Mouse (Mus musculus) neural tube, embryonic 14.5 days (tissue): ENCODE results near the gene Map2k7. TPM values are rescaled to one million over a fixed set of nuclear protein-coding genes. Genes with fewer than 3 reads are reported as not detected.
A peak's percentile ranks its signal among the peaks of the same experiment; 100 is the strongest.

Experiments used
- ATAC-seq: fragments of 200-750 bp; cut with Nextera tagmentation; 2 replicates; pipeline ENCODE4 v1.8.0; 2017; ENCODE audit warnings: low read depth, mild to moderate bottlenecking, moderate TSS enrichment, moderate library complexity
- H3K27ac ChIP-seq: fragments of 300-500 bp; sonication (generic); 2 replicates; pipeline ENCODE4 v1.5.1; 2014; ENCODE audit warnings: low read depth, mild to moderate bottlenecking, control low read depth, low read length, moderate library complexity, mixed read lengths
- H3K27me3 ChIP-seq: fragments of 300-500 bp; sonication (generic); 2 replicates; pipeline ENCODE4 v1.6.1; 2014; ENCODE audit warnings: low read length; ENCODE audit not compliant: control insufficient read depth, insufficient read depth
- H3K36me3 ChIP-seq: fragments of 300-500 bp; sonication (generic); 2 replicates; pipeline ENCODE4 v1.6.1; 2014; ENCODE audit warnings: low read length, mixed read lengths; ENCODE audit not compliant: control insufficient read depth, insufficient read depth
- H3K4me1 ChIP-seq: fragments of 300-500 bp; sonication (generic); 2 replicates; pipeline ENCODE4 v1.6.1; 2014; ENCODE audit warnings: low read length; ENCODE audit not compliant: control insufficient read depth, insufficient read depth
- H3K4me2 ChIP-seq: fragments of 300-500 bp; sonication (generic); 2 replicates; pipeline ENCODE4 v1.6.1; 2014; ENCODE audit warnings: mild to moderate bottlenecking, low read depth, low read length, control low read depth
- H3K4me3 ChIP-seq: fragments of 300-500 bp; sonication (generic); 2 replicates; pipeline ENCODE4 v1.5.1; 2014; ENCODE audit warnings: low read depth, low read length, control low read depth, mixed read lengths
- H3K9ac ChIP-seq: fragments of 300-500 bp; sonication (generic); replicated peaks from 2 replicates; pipeline ENCODE4 v1.6.1; 2014; ENCODE audit warnings: low read depth, mild to moderate bottlenecking, control low read depth, low read length, mixed read lengths
- H3K9me3 ChIP-seq: fragments of 300-500 bp; sonication (generic); 2 replicates; pipeline ENCODE4 v1.6.1; 2016; ENCODE audit warnings: low read length; ENCODE audit not compliant: control insufficient read depth
- WGBS: fragments of 180-500 bp; shearing (Covaris S2); extraction: QIAGEN DNeasy Blood & Tissue Kit; methylation state at CpG from one replicate; pipeline ENCODE4 v1.1.7; 2014; 5-methylcytosine and 5-hydroxymethylcytosine counted together
- polyA plus RNA-seq: library from polyadenylated mRNA; unstranded; fragments of >200 nt; fragmentation: Nextera tagmentation; extraction: Ambion mirVana; gene quantifications from 2 replicates; pipeline ENCODE4 v1.2.1, GENCODE M21; 2014

Gene Map2k7
- polyA plus RNA-seq, 1 experiment from 2014 or later, result 22.1 TPM

- Histone ChIP-seq H3K27ac (peak within 1 kb of the TSS; percentile 94), H3K4me2 (peak within 1 kb of the TSS; percentile 94), H3K9ac (peak within 1 kb of the TSS; percentile 95), H3K36me3 (peaks cover 11% of the 10 kb centered on the region; the same call in 1 of the 2 replicates), H3K4me1 (peaks cover 33% of the 10 kb centered on the region), H3K9me3 (no peaks in the 10 kb centered on the region), H3K4me3 (peak within 1 kb of the TSS; percentile 73), H3K27me3 (no peaks in the 10 kb centered on the region)
- peak; percentile 92 for ATAC-seq
- WGBS, result under 1% methylated on average over 44 of the region's 44 CpGs
Observed at GRCm38 (mm10) chr8:4216791-4217621, 21.5 kb upstream of the Map2k7 start, which contains the start of gene Prr36. Gene Prr36, minus strand, starts transcription at chr8:4217459.

DNA sequence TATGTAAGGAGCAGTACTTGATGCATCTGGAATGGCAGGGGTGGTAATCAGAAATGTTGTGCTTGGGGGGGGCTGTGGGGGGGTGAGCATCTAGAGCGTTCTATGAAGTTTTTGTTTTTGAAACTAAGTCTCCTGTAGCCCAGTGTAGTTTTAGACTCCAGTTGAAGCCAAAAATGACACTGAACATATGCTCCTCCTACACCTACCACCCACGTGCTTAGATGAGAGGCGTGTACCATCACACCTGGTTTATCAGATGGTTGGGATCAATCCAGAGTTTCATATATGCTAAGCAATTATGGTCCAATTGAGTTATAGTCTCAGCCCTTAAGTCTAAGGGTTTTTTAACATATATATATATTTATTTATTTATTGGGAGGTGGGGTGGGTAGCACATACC lies 18.9 kb upstream of the Map2k7 start:
- Histone ChIP-seq H3K27me3 (no peaks in the 10 kb centered on the region), H3K4me1 (peaks cover 12% of the 10 kb centered on the region), H3K36me3 (peaks cover 5% of the 10 kb centered on the region; the same call in 1 of the 2 replicates), H3K9ac (no peak overlapping the region), H3K4me3 (no peak overlapping the region), H3K27ac (no peak overlapping the region), H3K4me2 (no peak overlapping the region), H3K9me3 (no peaks in the 10 kb centered on the region)
- no peak for ATAC-seq
- WGBS, result 93% methylated on average over 3 of the region's 3 CpGs

DNA sequence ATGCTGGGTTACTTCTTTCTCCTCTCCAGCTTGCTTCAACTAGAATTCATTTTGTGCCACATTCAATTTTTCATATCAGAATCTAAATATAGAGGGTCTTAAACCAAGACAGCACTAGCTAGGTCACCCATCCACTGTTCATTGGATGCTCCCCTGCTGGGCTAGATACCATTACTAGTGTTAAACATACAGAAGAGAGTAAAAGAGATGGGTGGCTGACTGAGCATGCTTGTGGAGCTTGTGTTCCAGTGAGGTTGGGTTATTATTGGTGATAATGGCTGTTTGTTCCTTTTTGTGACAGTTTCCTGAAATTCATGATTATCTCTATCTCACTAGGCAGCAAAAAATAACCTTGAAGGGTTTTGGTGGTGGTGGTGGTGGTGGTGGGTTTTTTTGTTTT lies 16.5 kb upstream of the Map2k7 start:
- Histone ChIP-seq H3K4me1 (no peaks in the 10 kb centered on the region), H3K27ac (no peak overlapping the region), H3K27me3 (no peaks in the 10 kb centered on the region), H3K9ac (no peak overlapping the region), H3K4me3 (no peak overlapping the region), H3K9me3 (no peaks in the 10 kb centered on the region), H3K36me3 (no peaks in the 10 kb centered on the region), H3K4me2 (no peak overlapping the region)
- ATAC-seq, result no peak

GRCm38 (mm10) chr8:4226323-4226722 lies 12.2 kb upstream of the Map2k7 start:
- Histone ChIP-seq H3K36me3 (no peaks in the 10 kb centered on the region), H3K4me1 (no peaks in the 10 kb centered on the region), H3K4me3 (no peak overlapping the region), H3K27me3 (0 out of 2 replicates have a peak, but pooled peaks cover 2% of the 10 kb centered on the region), H3K9ac (no peak overlapping the region), H3K27ac (no peak overlapping the region), H3K4me2 (peak overlapping the region; percentile 9; the same call in 1 of the 2 replicates), H3K9me3 (no peaks in the 10 kb centered on the region)
- no peak for ATAC-seq
- 22% methylated on average over 4 of the region's 4 CpGs for WGBS

- WGBS, result 5% methylated on average over 30 of the region's 33 CpGs
- no peak within 1 kb of the TSS for H3K9ac ChIP-seq
- no peaks in the 10 kb centered on the region for H3K4me1 ChIP-seq
- no peaks in the 10 kb centered on the region for H3K36me3 ChIP-seq
- H3K9me3 ChIP-seq, result no peaks in the 10 kb centered on the region
- no peak within 1 kb of the TSS for H3K4me3 ChIP-seq
- 0 out of 2 replicates have a peak, but pooled peaks cover 2% of the 10 kb centered on the region for H3K27me3 ChIP-seq
- ATAC-seq, result no peak; the same call in 1 of the 2 replicates
- H3K27ac ChIP-seq, result no peak within 1 kb of the TSS
- H3K4me2 ChIP-seq, result peak within 1 kb of the TSS; percentile 9; the same call in 1 of the 2 replicates
Observed at GRCm38 (mm10) chr8:4226739-4227347, 11.7 kb upstream of the Map2k7 start, which contains the start of gene Lrrc8e. Gene Lrrc8e, plus strand, starts transcription at chr8:4226827.

- Histone ChIP-seq H3K27me3 (0 out of 2 replicates have a peak, but pooled peaks cover 2% of the 10 kb centered on the region), H3K4me1 (no peaks in the 10 kb centered on the region), H3K36me3 (no peaks in the 10 kb centered on the region), H3K4me3 (no peak overlapping the region), H3K9ac (no peak overlapping the region), H3K9me3 (no peaks in the 10 kb centered on the region), H3K4me2 (no peak overlapping the region), H3K27ac (no peak overlapping the region)
- 92% methylated on average over 4 of the region's 4 CpGs for WGBS
- ATAC-seq, result no peak
Observed at GRCm38 (mm10) chr8:4227919-4228318, 10.6 kb upstream of the Map2k7 start.

GRCm38 (mm10) chr8:4229784-4230183 lies 8.8 kb upstream of the Map2k7 start:
- Histone ChIP-seq H3K9me3 (no peaks in the 10 kb centered on the region), H3K4me2 (no peak overlapping the region), H3K9ac (no peak overlapping the region), H3K36me3 (no peaks in the 10 kb centered on the region), H3K4me3 (no peak overlapping the region), H3K4me1 (no peaks in the 10 kb centered on the region), H3K27ac (no peak overlapping the region), H3K27me3 (0 out of 2 replicates have a peak, but pooled peaks cover 2% of the 10 kb centered on the region)
- 72% methylated on average over 5 of the region's 5 CpGs for WGBS
- ATAC-seq, result no peak

GRCm38 (mm10) chr8:4230612-4231351 lies 7.8 kb upstream of the Map2k7 start:
- no peak overlapping the region for H3K4me3 ChIP-seq
- H3K9ac ChIP-seq, result no peak overlapping the region
- H3K4me2 ChIP-seq, result no peak overlapping the region
- H3K9me3 ChIP-seq, result no peaks in the 10 kb centered on the region
- WGBS, result 60% methylated on average over 10 of the region's 10 CpGs
- no peaks in the 10 kb centered on the region for H3K36me3 ChIP-seq
- no peak overlapping the region for H3K27ac ChIP-seq
- H3K4me1 ChIP-seq, result no peaks in the 10 kb centered on the region
- no peak for ATAC-seq
- 0 out of 2 replicates have a peak, but pooled peaks cover 2% of the 10 kb centered on the region for H3K27me3 ChIP-seq
